Mouse (Mus musculus) spleen, adult 2 months (tissue): Measurements from ENCODE around the gene Selenbp1. TPM values are rescaled to one million over a fixed set of nuclear protein-coding genes. Genes with fewer than 3 reads are reported as not detected.

ENCODE experiments used
- DNase-seq, 2 experiments: peaks; one replicate each; pipeline versions ENCODE4 v3.0.0 to v3.0.0-alpha.2; 2012 to 2021; ENCODE audit warnings: low spot score in 2 of 2, low read depth in 1 of 2
- H3K27ac ChIP-seq: fragments of 200-500 bp; 2 replicates; pipeline ENCODE4 v1.5.1; 2012; ENCODE audit warnings: low read length, inconsistent platforms; ENCODE audit not compliant: insufficient read depth
- H3K27me3 ChIP-seq: fragments of 200-500 bp; 2 replicates; pipeline ENCODE4 v1.6.1; 2012; ENCODE audit warnings: mild to moderate bottlenecking, moderate library complexity, low read length, inconsistent platforms; ENCODE audit not compliant: control insufficient read depth, insufficient read depth
- H3K36me3 ChIP-seq: fragments of 200-500 bp; 2 replicates; pipeline ENCODE4 v1.6.1; 2012; ENCODE audit warnings: mild to moderate bottlenecking, low read length, inconsistent platforms; ENCODE audit not compliant: control insufficient read depth, insufficient read depth
- H3K4me1 ChIP-seq: fragments of 200-500 bp; 2 replicates; pipeline ENCODE4 v1.6.1; 2011; ENCODE audit warnings: inconsistent platforms; ENCODE audit not compliant: control insufficient read depth, insufficient read depth, insufficient read length
- H3K4me3 ChIP-seq: fragments of 200-500 bp; 2 replicates; pipeline ENCODE4 v1.5.1; 2011; ENCODE audit warnings: mild to moderate bottlenecking, inconsistent platforms; ENCODE audit not compliant: insufficient read depth, insufficient read length; ENCODE audit errors: extremely low read depth
- CTCF ChIP-seq: fragments of 200-500 bp; IDR thresholded peaks from 2 replicates; pipeline ENCODE4 v1.5.1; 2011; ENCODE audit warnings: mild to moderate bottlenecking, inconsistent platforms; ENCODE audit not compliant: insufficient read depth, insufficient read length, insufficient replicate concordance; ENCODE audit errors: extremely low read depth
- POLR2A ChIP-seq: fragments of 200-500 bp; IDR thresholded peaks from 2 replicates; pipeline ENCODE4 v1.6.1; 2011; ENCODE audit warnings: low read depth, low read length, inconsistent platforms
- WGBS: fragments of 180-500 bp; shearing (Covaris S2); methylation state at CpG from one replicate; pipeline ENCODE4 v1.1.7; 2018; 5-methylcytosine and 5-hydroxymethylcytosine counted together
- polyA plus RNA-seq: library from polyadenylated mRNA; depleted of rRNA; stranded (reverse); fragments of >200 nt; gene quantifications from 2 replicates; pipeline ENCODE4 v1.2.3, GENCODE M21; 2012; rRNA removed

The Selenbp1 gene
- polyA plus RNA-seq, 1 experiment: 34.9 TPM

GRCm38 (mm10) chr3:94985513-94985912 lies 52.7 kb downstream of the Selenbp1 start:
- no peak for DNase-seq
- peaks cover 22% of the 10 kb centered on the region for H3K36me3 ChIP-seq
- WGBS: 97% methylated on average over 2 of the region's 2 CpGs

GRCm38 (mm10) chr3:94987578-94987977 lies 54.7 kb downstream of the Selenbp1 start:
- no peaks in the 10 kb centered on the region for H3K4me1 ChIP-seq
- no peak for DNase-seq
- no peaks in the 10 kb centered on the region for H3K27me3 ChIP-seq
- peaks cover 19% of the 10 kb centered on the region for H3K36me3 ChIP-seq
- H3K27ac ChIP-seq: no peak overlapping the region
- no peak for TF ChIP-seq POLR2A
- no peak for TF ChIP-seq CTCF
- H3K4me3 ChIP-seq: no peak overlapping the region

More at GRCm38 (mm10) chr3:94985513-94985912, 52.7 kb downstream of the Selenbp1 start:
- H3K4me3 ChIP-seq: no peak overlapping the region
- H3K27ac ChIP-seq: no peak overlapping the region
- H3K4me1 ChIP-seq: no peaks in the 10 kb centered on the region; the same call in 1 of the 2 replicates
- no peaks in the 10 kb centered on the region for H3K27me3 ChIP-seq
- TF ChIP-seq POLR2A (no peak), CTCF (no peak)

GRCm38 (mm10) chr3:94989159-94989761 lies 56.4 kb downstream of the Selenbp1 start:
- H3K27ac ChIP-seq: no peak overlapping the region
- no peaks in the 10 kb centered on the region for H3K4me1 ChIP-seq
- no peak overlapping the region for H3K4me3 ChIP-seq
- DNase-seq: no peak
- 88% methylated on average over 9 of the region's 9 CpGs for WGBS
- no peaks in the 10 kb centered on the region for H3K27me3 ChIP-seq
- peaks cover 25% of the 10 kb centered on the region for H3K36me3 ChIP-seq
- no peak for TF ChIP-seq POLR2A
- TF ChIP-seq CTCF: no peak

Other genes with a start within 250 kb of the Selenbp1 start
- gene Selenbp2, start 239.5 kb upstream of the Selenbp1 start, polyA plus RNA-seq: 0.31 and 1.1 TPM in 2 replicates
- 0.11 and 0.22 TPM in 2 replicates for gene Cgn, start 146.6 kb upstream of the Selenbp1 start, polyA plus RNA-seq
- gene Pogz, start 95.5 kb upstream of the Selenbp1 start, polyA plus RNA-seq: 24.8 and 26.2 TPM in 2 replicates
- 117 and 140 TPM in 2 replicates for gene Psmb4, start 46.1 kb upstream of the Selenbp1 start, polyA plus RNA-seq
- 23.9 and 26.4 TPM in 2 replicates for gene Rfx5, start 21.0 kb downstream of the Selenbp1 start, polyA plus RNA-seq
- gene Pi4kb, start 41.7 kb downstream of the Selenbp1 start, polyA plus RNA-seq: 30.2 and 31.7 TPM in 2 replicates
- 18.5 and 21.0 TPM in 2 replicates for gene Zfp687, start 82.4 kb downstream of the Selenbp1 start, polyA plus RNA-seq
- 90.5 and 108 TPM in 2 replicates for gene Psmd4, start 109.6 kb downstream of the Selenbp1 start, polyA plus RNA-seq
- 14.1 and 14.4 TPM in 2 replicates for gene Pip5k1a, start 173.9 kb downstream of the Selenbp1 start, polyA plus RNA-seq
- 36.3 and 44.6 TPM in 2 replicates for gene Vps72, start 178.0 kb downstream of the Selenbp1 start, polyA plus RNA-seq
- 0.69 and 0.91 TPM in 2 replicates for gene Tmod4, start 191.4 kb downstream of the Selenbp1 start, polyA plus RNA-seq
- 25.2 and 29.4 TPM in 2 replicates for gene Scnm1, start 201.0 kb downstream of the Selenbp1 start, polyA plus RNA-seq
- gene Lysmd1, start 201.0 kb downstream of the Selenbp1 start, polyA plus RNA-seq: 4.7 and 5.3 TPM in 2 replicates
- 89.1 and 132 TPM in 2 replicates for gene Tnfaip8l2, start 209.3 kb downstream of the Selenbp1 start, polyA plus RNA-seq
- gene Sema6c, start 227.4 kb downstream of the Selenbp1 start, polyA plus RNA-seq: 2.2 TPM in 2 replicates